Comparison of ENCODE assay signal across 9 mouse cellular contexts in genomic region chr1:54747785-54748420, GRCm38 (mm10).
A peak's percentile ranks its signal among the peaks of the same experiment; 100 is the strongest.
DNase-seq lines count a peak whose midpoint lies in the region; ATAC-seq and TF ChIP-seq lines count a peak whose summit lies in the region.
"Had no signal": no experiment of that assay in that cellular context is flagged by ENCODE, and none has a peak within 500 bp of the region (broad histone marks: within the 10 kb centered on the region; RNA-seq: fewer than 3 reads in every experiment).

No protein-coding gene starts in this region.

- DNase-seq in lung, adult 18-20 months = peak; percentile 51 to 68
- DNase-seq in lung, adult 2 months = no peak
- peak; percentile 75 for DNase-seq in gastrocnemius, adult 18-20 months (ENCODE audit: low spot score)
- peak; percentile 61 for DNase-seq in splenic B cell, adult 2 months (ENCODE audit: low read depth, low spot score)
- DNase-seq in yolk sac, embryonic 10.5 days (ENCODE audit: low spot score) = no peak
- DNase-seq in thymus, postnatal 25 days = no peak

- H3K27me3 ChIP-seq in intestine, embryonic 16.5 days (replicated peaks; ENCODE audit: control insufficient read depth, insufficient read depth, low read length) = no peaks in the 10 kb centered on the region
- no peaks in the 10 kb centered on the region for H3K27me3 ChIP-seq in splenic B cell, adult 2 months (ENCODE audit: control insufficient read depth, insufficient read depth, low read length, poor library complexity, severe bottlenecking)
- H3K27me3 ChIP-seq in hindbrain, embryonic 13.5 days = no peaks in the 10 kb centered on the region
- H3K27me3 ChIP-seq: embryonic facial prominence, embryonic 12.5 days had no signal

- no peaks in the 10 kb centered on the region for H3K9me3 ChIP-seq in intestine, embryonic 16.5 days (ENCODE audit: control insufficient read depth, low read length)
- no peaks in the 10 kb centered on the region for H3K9me3 ChIP-seq in hindbrain, embryonic 13.5 days
- H3K9me3 ChIP-seq: embryonic facial prominence, embryonic 12.5 days had no signal

- no peak for TF ChIP-seq POLR2A in lung, adult 2 months (IDR thresholded peaks at IDR 0.05; ENCODE audit: borderline replicate concordance, extremely low read depth, low read depth, low read length)

- no peak overlapping the region for H3K9ac ChIP-seq in intestine, embryonic 16.5 days (ENCODE audit: low read depth, low read length)
- no peak overlapping the region for H3K9ac ChIP-seq in hindbrain, embryonic 13.5 days
- H3K9ac ChIP-seq: embryonic facial prominence, embryonic 12.5 days had no signal

- no peak for TF ChIP-seq CTCF in lung, adult 2 months (IDR thresholded peaks at IDR 0.05; ENCODE audit: insufficient read depth, low read length)

- WGBS in lung, adult 2 months = 9% methylated on average over 8 of the region's 8 CpGs
- WGBS in intestine, embryonic 16.5 days = 18% methylated on average over 8 of the region's 8 CpGs
- WGBS in hindbrain, embryonic 13.5 days = 79% methylated on average over 8 of the region's 8 CpGs

- no peaks in the 10 kb centered on the region for H3K36me3 ChIP-seq in intestine, embryonic 16.5 days (ENCODE audit: control insufficient read depth, insufficient read depth, low read length)
- peaks cover 16% of the 10 kb centered on the region for H3K36me3 ChIP-seq in splenic B cell, adult 2 months (ENCODE audit: control insufficient read depth, insufficient read depth, low read length, poor library complexity, severe bottlenecking)
- H3K36me3 ChIP-seq in hindbrain, embryonic 13.5 days = no peaks in the 10 kb centered on the region

- H3K4me2 ChIP-seq in intestine, embryonic 16.5 days (ENCODE audit: low read depth, low read length) = 0 out of 2 replicates have a peak overlapping the region, but pooled peaks have one; percentile 11
- no peak overlapping the region for H3K4me2 ChIP-seq in hindbrain, embryonic 13.5 days
- H3K4me2 ChIP-seq: embryonic facial prominence, embryonic 12.5 days had no signal

- H3K27ac ChIP-seq in intestine, embryonic 16.5 days (ENCODE audit: low read length) = no peak overlapping the region
- H3K27ac ChIP-seq in hindbrain, embryonic 13.5 days = no peak overlapping the region
- H3K27ac ChIP-seq: embryonic facial prominence, embryonic 12.5 days had no signal

- ATAC-seq in intestine, embryonic 16.5 days = peak; percentile 92
- no peak for ATAC-seq in hindbrain, embryonic 13.5 days (ENCODE audit: low FRiP score)

- H3K4me1 ChIP-seq in lung, adult 2 months (ENCODE audit: control insufficient read depth, insufficient read depth, low read length) = peaks cover 14% of the 10 kb centered on the region
- peaks cover 10% of the 10 kb centered on the region; the same call in 1 of the 2 replicates for H3K4me1 ChIP-seq in intestine, embryonic 16.5 days (ENCODE audit: control insufficient read depth, insufficient read depth, low read length)
- 0 out of 2 replicates have a peak, but pooled peaks cover 5% of the 10 kb centered on the region for H3K4me1 ChIP-seq in hindbrain, embryonic 13.5 days (replicated peaks)
- H3K4me1 ChIP-seq: embryonic facial prominence, embryonic 12.5 days had no signal

- H3K4me3 ChIP-seq in lung, adult 2 months (replicated peaks; ENCODE audit: extremely low read depth, low read depth, low read length) = no peak overlapping the region
- no peak overlapping the region for H3K4me3 ChIP-seq in intestine, embryonic 16.5 days (ENCODE audit: low read length)
- H3K4me3 ChIP-seq in hindbrain, embryonic 13.5 days = no peak overlapping the region
- H3K4me3 ChIP-seq: embryonic facial prominence, embryonic 12.5 days had no signal

Comparison
In these comparisons a context has a peak if more than half of its experiments do, and no peak if none do; other contexts are left out.
1. DNase-seq: peak in lung, adult 18-20 months (2 of 2), gastrocnemius, adult 18-20 months (single experiment) and splenic B cell, adult 2 months (single experiment); none in lung, adult 2 months (single experiment), yolk sac, embryonic 10.5 days (single experiment) and thymus, postnatal 25 days (single experiment).